Mouse (Mus musculus): ENCODE results near the gene Ankmy2. TPM values are rescaled to one million over a fixed set of nuclear protein-coding genes. Genes with fewer than 3 reads are reported as not detected.

The Ankmy2 gene
- total RNA-seq (2021): 10 to 100 TPM; 14.5 to 17.2 TPM

GRCm38 (mm10) chr12:36156637-36157303 is at the start of gene Ankmy2:
Gene Ankmy2, plus strand, starts transcription at chr12:36157114.
- intact Hi-C loops (cut with DNase I): loop anchor here (5.0 kb wide), 1 partner anchor 114 kb away; the partner anchor contains the start of gene Tspan13
- DNase-seq: peak; percentile 87 to 91

DNA sequence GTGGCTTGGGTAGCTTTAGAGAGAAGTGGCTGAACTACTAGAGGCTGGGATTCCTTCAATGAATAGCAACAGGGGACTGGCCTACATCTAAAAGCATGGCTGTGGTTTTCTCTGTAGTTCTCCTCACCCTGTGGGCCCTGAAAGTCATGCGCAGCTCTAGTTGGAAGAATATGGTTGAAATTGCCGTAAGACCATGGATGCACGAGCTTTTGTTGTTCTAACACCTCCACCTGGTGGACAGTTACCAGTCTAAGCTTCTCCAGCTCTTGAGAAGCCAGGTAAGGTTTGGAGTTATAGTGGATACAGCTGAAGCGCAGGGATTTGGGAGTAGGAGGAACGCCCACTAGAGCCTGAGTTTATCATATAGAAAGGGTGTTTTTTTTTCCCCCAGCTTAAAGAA is 48.5 kb upstream of the Ankmy2 start:
- no peak for DNase-seq
- intact Hi-C loops (cut with DNase I): loop anchor here (1.0 kb wide), 1 partner anchor 213 kb away; no protein-coding TSS in a partner anchor

DNA sequence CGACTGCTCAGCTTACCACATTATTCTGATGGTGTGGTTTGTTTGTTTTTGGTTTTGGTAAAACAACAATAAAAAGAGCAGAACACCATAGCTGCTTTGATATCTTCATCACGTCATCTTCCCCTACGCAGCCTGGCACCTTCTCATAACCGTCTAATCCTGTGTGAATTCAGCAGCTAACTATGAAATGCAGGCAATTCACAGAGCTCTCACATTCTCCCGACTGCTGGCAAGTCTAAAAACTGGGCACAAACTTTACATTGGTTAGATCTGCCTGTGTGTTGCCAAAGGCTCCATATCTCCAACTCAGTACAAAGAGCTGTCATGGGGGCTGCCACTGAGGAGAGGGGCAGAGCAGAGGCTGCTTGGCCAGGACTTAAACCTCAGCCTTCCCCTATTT is 46.5 kb upstream of the Ankmy2 start:
- intact Hi-C loops (cut with DNase I): no loop called here

DNA sequence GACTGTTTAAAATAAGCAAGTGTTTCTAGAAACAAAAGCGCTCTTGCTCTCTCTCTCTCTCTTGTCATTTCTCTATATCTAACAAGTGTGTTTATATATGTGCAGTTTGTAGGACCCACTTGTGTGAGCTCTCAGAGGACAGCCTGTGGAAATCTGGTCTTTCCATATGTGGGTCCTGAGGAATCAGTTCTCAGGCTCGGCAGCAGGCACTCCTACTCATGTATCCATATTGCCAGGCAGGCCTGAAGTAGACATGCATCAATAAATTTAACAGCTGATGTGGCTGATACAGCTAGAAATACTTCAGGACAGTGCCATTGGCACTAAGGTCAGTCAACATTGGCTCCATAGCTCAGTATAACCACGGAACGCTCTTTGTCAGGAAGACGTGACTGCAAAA is 45.8 kb upstream of the Ankmy2 start:
- intact Hi-C loops (cut with DNase I): no loop called here
- DNase-seq: no peak

More for the DNA sequence above, 46.5 kb upstream of the Ankmy2 start:
- no peak for DNase-seq

DNA sequence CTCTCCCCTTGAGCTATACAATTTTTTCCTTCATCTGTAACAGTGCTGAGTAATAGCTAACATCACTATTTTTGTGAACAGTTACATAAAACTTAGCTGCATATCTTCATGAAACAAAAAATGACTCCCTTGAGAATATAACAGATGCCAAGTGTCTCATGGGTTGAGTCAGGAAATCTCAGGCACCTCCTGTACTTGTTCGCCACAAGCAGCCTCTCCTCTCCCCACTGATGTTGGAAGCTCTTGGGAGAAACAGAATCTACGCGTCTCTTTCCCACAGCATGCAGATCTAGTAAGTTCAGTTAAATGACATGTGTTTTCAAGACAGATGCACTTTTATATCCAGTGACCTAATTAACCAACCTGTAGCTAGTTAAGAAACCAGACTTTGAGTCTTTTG is 44.8 kb upstream of the Ankmy2 start:
- intact Hi-C loops (cut with DNase I): no loop called here

DNA sequence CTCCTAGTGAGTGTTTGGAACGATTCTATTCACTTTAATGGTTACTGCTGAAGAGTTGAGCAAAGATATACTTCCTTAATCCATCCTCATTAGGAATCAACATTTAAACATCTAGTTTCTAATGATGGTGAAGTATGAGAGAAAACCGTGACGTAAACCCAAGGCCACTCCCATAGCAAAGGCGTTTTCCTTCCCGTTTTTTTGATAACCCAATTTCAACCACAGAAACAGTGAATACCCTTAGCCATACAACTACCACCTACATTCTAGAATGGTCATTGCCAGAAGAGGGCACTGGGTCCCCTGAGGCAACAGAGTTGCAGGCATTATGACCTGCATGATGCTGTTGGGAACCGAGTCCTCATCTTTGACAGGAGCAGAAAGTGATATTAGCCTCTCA is 39.8 kb upstream of the Ankmy2 start:
- intact Hi-C loops (cut with DNase I): no loop called here
- no peak for DNase-seq

More for the DNA sequence above, 44.8 kb upstream of the Ankmy2 start:
- no peak for DNase-seq

DNA sequence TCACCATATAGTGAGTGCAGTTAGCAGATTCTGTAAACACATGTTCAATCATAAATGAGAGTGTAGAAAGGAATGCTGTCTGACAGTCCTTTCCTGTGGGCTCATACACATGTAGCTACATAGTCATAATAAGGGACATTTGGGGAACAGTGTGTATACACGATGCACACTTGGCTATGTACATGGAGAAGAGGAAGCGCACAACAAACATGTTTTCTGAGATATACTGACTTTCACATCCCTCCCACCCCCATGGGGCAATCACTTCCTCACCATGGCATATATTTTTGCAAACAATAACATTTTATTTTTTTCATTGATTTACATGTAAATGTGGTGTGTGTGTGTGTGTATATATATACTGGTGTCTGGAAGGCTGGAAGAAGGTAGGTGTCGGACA is 37.7 kb upstream of the Ankmy2 start:
- no peak for DNase-seq
- intact Hi-C loops (cut with DNase I): no loop called here

- intact Hi-C loops (cut with DNase I): no loop called here
- no peak for DNase-seq
Measured at GRCm38 (mm10) chr12:36126049-36126448, 30.9 kb upstream of the Ankmy2 start.

DNA sequence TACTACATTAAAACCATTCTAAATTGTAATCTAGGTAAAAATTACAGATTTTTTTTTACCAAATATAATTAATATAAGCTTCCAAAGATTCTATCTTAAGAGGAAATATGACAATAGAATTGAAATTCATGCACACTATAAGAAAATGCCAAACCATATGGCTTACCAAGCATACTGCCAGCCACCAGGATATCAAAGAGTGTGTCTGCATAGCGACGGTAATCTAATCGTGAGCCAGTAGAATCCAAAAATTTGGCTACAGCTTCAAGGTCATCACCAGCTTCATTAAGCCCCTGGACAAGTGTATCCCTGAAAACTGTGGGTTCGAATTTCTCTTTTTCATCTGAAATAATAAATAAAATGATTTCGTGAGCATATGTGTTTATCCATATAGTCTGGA is 27.1 kb upstream of the Ankmy2 start:
- DNase-seq: no peak
- intact Hi-C loops (cut with DNase I): no loop called here

DNA sequence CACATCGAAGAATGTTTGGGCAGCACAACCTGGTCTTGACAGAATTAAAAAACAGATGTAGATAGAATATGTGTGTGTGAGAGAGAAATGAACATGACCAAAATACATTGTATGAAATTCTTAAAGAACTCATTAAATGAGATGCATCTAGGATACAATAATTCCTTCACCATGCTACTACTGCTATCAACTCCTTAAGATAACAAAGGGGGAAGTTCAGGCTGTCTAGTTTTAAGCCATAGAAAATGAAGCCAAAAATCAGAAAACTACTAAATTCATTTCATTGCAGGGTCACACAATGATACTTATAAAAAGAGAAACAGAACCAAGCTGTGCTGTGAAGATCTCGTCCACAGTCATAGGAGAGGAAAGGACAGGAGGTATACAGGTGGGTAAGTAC is 24.7 kb upstream of the Ankmy2 start:
- no peak for DNase-seq
- intact Hi-C loops (cut with DNase I): no loop called here

GRCm38 (mm10) chr12:36132668-36133067 is 24.2 kb upstream of the Ankmy2 start:
- intact Hi-C loops (cut with DNase I): no loop called here

DNA sequence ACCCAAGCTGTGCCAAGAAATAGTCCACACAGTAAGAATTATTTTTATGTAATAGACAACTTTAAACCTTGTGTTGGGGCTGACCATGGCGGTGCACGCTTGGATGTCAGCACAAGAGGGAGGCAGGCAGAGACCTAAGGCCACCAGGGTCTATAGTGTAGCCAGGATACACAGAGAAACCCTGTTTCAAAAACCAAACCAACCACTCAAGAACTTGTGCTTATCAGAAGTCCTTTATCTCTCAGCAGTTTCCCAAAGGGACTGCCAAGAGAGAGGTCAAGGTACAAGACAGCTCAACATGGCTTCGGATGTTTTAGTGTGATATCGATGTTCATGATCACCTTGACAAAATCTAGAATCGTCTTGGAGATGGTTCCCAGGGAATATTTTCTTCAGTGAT is 23.4 kb upstream of the Ankmy2 start:
- DNase-seq: no peak
- intact Hi-C loops (cut with DNase I): no loop called here

More at GRCm38 (mm10) chr12:36132668-36133067, 24.2 kb upstream of the Ankmy2 start:
- no peak for DNase-seq

DNA sequence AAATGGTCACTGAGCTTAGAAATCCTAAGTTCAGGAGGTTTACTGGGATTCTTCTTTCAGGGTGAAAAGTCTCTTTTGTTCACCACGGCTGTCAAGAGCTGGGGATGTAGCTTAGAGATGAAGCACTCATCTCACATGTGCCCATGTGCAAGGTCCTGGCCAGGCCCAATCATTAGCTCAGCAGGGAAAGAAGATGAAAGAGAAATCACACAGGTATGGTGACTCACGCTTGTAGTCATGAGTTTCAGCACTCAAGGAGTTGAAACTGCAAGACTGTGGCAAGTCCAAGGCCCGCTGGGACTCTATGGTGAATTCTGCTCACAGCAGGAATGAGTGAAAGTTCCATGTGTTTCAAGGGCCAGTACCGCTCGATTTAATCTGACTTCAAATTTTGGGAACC is 22.8 kb upstream of the Ankmy2 start:
- DNase-seq: no peak
- intact Hi-C loops (cut with DNase I): no loop called here

DNA sequence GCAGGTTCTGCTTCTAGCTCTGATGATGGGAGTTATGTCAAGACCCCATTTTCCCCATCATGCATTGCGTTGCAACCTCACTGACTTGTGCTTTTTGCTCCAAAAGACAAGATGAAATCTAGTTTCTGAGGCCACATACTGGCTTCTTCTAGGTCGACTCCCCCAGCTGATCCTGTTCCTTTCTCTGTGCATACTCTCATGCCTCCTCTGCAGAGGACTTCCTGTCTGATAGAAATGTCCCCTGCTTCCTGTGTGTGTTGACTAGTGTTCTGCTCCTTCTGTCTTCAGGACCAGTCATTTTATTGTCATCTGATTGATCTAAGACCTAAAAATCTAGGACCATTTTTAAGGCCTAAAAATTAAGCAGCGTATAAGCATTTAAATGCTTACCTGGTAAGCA is 21.5 kb upstream of the Ankmy2 start:
- intact Hi-C loops (cut with DNase I): no loop called here
- no peak for DNase-seq

DNA sequence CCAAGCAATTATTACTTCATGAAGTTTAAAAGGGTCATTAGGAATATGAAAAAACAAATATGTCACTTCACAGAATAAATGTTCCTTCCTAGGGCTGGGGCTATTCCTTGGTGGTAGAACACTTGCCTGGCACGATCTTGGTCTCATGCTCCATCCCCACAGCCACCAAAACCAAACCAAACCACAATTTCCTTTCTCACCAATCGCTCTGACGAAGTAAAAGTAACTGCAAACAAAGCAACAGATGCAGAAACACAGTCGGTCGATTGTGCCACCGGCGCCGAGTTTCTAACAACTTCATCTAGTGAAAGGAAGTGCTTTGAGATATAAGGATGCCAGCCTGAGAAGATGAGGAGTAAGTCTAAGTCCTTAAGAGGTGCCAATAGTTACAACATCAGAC is 20.6 kb upstream of the Ankmy2 start:
- DNase-seq: no peak
- intact Hi-C loops (cut with DNase I): no loop called here

GRCm38 (mm10) chr12:36137192-36137591 is 19.7 kb upstream of the Ankmy2 start:
- intact Hi-C loops (cut with DNase I): no loop called here
- no peak for DNase-seq

DNA sequence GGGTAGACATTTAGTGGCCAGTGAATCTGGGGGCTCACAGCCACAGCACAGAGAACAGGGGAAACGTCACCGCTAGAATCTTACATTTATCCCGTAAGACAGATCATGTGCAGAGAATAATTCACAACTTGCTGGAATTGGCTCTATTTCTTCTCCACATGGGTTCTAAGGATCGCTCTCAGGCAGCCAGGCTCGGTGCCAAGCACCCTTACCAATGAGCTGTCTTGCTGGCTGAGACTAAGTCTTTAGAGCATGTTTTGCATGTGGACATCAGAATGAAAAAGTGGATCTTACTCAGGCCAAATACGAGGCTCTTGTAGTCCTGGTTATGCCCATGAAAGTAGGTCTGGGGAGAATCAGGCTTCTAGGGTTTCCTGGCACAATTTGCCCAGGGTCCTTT is 16.5 kb upstream of the Ankmy2 start:
- intact Hi-C loops (cut with DNase I): no loop called here
- DNase-seq: no peak

GRCm38 (mm10) chr12:36146230-36147011 is 10.5 kb upstream of the Ankmy2 start:
- no peak for DNase-seq
- intact Hi-C loops (cut with DNase I): no loop called here

GRCm38 (mm10) chr12:36150265-36150664 is 6.6 kb upstream of the Ankmy2 start:
- DNase-seq: no peak
- intact Hi-C loops (cut with DNase I): no loop called here

DNA sequence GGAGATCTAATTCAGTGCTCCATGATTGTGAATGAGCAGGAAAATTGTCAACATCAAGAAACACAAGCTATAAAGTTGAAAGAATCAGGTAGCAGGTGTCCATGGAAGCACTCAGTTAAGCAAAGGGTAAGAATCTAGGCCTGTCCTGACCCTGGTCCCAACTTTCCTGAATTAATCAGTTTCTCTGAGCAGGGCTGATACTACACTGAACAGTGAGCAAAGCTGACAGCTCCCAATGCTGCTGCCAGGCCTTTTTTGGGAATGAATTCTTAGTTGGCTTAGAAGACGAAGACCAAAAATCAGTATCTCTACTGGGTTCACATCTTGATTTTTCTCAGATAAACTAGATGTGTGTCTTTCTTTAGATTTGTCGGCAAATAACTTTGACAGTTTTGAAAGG is 6.2 kb upstream of the Ankmy2 start:
- no peak for DNase-seq
- intact Hi-C loops (cut with DNase I): no loop called here

- intact Hi-C loops (cut with DNase I): loop anchor here (5.0 kb wide), 1 partner anchor 113 kb away; the partner anchor contains the start of gene Tspan13
- DNase-seq: peak in 1 of 2 experiments; percentile 21
Measured at GRCm38 (mm10) chr12:36155141-36155641, 1.7 kb upstream of the Ankmy2 start.

All from heart, postnatal 36 days (tissue).